Mouse (Mus musculus) forebrain, embryonic 12.5 days (tissue): ENCODE measurements around the gene Fgfr2. TPM values are rescaled to one million over a fixed set of nuclear protein-coding genes. Genes with fewer than 3 reads are reported as not detected.
"Not testable (repeated sequence)": the region's sequence is repeated elsewhere in the genome, so short reads cannot be mapped to it uniquely, and the experiment has no call there.

Experiments used
- ATAC-seq: fragments of 200-750 bp; cut with Nextera tagmentation; 2 replicates; pipeline ENCODE4 v1.8.0; 2017; ENCODE audit warnings: moderate TSS enrichment; ENCODE audit not compliant: low FRiP score
- H3K27ac ChIP-seq: fragments of 300-500 bp; sonication (generic); 2 replicates; pipeline ENCODE4 v1.5.1; 2016; ENCODE audit warnings: mild to moderate bottlenecking
- H3K27me3 ChIP-seq: fragments of 300-500 bp; sonication (generic); 2 replicates; pipeline ENCODE4 v1.6.1; 2016; ENCODE audit warnings: mild to moderate bottlenecking
- H3K36me3 ChIP-seq: fragments of 300-500 bp; sonication (generic); replicated peaks from 2 replicates; pipeline ENCODE4 v1.6.1; 2016; ENCODE audit warnings: mild to moderate bottlenecking
- H3K4me1 ChIP-seq: fragments of 300-500 bp; sonication (generic); 2 replicates; pipeline ENCODE4 v1.6.1; 2016
- H3K4me2 ChIP-seq: fragments of 300-500 bp; sonication (generic); 2 replicates; pipeline ENCODE4 v1.6.1; 2016; ENCODE audit warnings: mild to moderate bottlenecking, moderate library complexity
- H3K4me3 ChIP-seq: fragments of 300-500 bp; sonication (generic); replicated peaks from 2 replicates; pipeline ENCODE4 v1.5.1; 2016; ENCODE audit warnings: mild to moderate bottlenecking
- H3K9ac ChIP-seq: fragments of 300-500 bp; sonication (generic); 2 replicates; pipeline ENCODE4 v1.6.1; 2016; ENCODE audit warnings: mild to moderate bottlenecking
- H3K9me3 ChIP-seq: fragments of 300-500 bp; sonication (generic); 2 replicates; pipeline ENCODE4 v1.6.1; 2016
- WGBS: fragments of 180-500 bp; shearing (Covaris S2); methylation state at CpG from one replicate; pipeline ENCODE4 v1.1.7; 2016; 5-methylcytosine and 5-hydroxymethylcytosine counted together
- polyA plus RNA-seq: library from polyadenylated mRNA; unstranded; fragments of >200 nt; fragmentation: Nextera tagmentation; extraction: Ambion mirVana; gene quantifications from 2 replicates; pipeline ENCODE4 v1.2.1, GENCODE M21; 2016

Gene Fgfr2
- polyA plus RNA-seq, 1 experiment from 2014 or later, result 89.6 TPM

DNA sequence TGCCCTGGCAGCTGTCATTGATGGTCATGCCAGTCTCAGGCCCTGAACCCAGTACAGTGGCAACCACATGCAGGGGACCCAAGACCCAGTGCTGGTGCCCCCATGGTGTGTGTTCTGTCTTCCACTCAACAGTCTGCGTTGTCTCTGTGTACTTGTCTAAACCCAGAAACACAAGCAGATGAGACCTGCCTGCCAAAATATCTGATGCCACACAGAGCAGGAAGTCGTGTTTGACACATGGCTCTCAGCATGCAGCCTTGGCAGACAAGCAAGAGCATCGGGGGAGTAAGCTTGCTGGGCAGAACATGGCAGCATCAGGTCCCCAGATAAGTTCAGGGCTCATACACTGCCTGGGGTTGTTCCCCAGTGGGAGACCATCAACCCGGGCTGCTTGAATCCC is 444.0 kb downstream of the Fgfr2 start:
- ATAC-seq, result no peak
- Histone ChIP-seq H3K36me3 (no peaks in the 10 kb centered on the region), H3K4me2 (no peak overlapping the region), H3K9ac (no peak overlapping the region), H3K4me3 (no peak overlapping the region), H3K27me3 (no peaks in the 10 kb centered on the region), H3K27ac (no peak overlapping the region), H3K9me3 (no peaks in the 10 kb centered on the region), H3K4me1 (peaks cover under 1% of the 10 kb centered on the region)
- WGBS, result 83% methylated on average over 4 of the region's 4 CpGs

DNA sequence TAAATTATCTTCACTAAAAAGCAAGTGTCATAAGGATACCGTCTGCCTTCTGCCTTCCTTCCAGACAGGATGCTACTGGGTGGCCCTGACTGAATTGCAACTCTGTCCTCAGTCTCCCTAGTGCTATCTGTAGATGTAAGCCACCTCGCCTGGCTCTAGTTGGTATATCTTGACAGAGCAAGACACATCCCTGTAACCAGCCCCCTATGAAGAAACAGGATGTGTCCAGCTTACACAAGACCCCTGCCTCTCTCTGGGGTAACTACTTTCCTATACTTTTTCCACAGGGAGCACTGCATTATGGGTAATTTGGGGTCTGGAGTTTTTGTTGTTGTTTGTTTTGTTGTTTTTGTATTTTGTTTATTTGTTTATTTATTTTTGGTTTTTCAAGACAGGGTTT is 447.2 kb downstream of the Fgfr2 start:
- Histone ChIP-seq H3K4me1 (peaks cover 6% of the 10 kb centered on the region), H3K9me3 (no peaks in the 10 kb centered on the region)
- WGBS, result 84% methylated on average over 2 of the region's 2 CpGs

DNA sequence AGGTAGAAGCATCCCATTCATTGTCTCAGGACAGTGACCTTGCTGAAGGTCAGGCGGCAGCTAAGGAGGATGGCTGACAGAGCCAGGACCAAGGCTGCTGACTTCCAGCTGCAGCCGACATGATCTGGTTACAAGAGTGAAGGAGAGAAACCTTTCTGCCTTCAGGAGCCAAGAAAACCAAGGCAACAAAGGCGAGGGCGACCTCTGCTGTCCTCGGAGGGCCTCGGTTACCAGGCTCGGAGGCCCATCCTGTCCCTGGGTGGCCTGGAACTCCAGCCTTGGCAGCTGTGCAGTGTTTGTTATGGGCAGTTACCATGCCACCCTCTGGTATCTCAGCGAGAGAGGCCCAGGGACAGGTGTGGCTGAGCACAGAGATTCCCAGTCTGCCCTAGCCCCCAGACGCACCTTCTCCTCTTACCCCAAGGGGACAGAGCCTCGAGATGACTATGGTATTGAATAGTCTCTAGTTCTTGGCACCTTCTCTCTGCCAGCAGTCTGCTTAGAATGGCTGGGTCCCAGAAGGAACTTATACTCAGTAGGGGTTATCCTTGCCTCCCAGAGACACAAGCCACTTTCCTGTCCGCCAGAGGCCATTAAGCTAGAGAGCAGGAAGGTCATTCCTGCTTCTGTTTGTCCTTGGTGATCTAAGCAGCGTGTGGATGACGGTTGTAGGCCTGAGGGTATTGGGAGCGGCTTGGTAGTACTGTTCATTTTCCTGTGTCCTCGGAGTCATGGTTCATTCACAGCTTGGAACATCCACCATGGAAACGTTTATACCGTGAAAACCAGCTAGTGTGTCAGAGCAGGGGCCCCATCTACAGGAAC is 449.0 kb downstream of the Fgfr2 start:
- no peak overlapping the region for H3K27ac ChIP-seq
- peaks cover 6% of the 10 kb centered on the region for H3K4me1 ChIP-seq
- H3K9ac ChIP-seq, result no peak overlapping the region
- H3K36me3 ChIP-seq, result no peaks in the 10 kb centered on the region
- H3K4me3 ChIP-seq, result no peak overlapping the region
- peaks cover 9% of the 10 kb centered on the region for H3K27me3 ChIP-seq
- no peaks in the 10 kb centered on the region for H3K9me3 ChIP-seq
- no peak for ATAC-seq
- WGBS, result 61% methylated on average over 17 of the region's 17 CpGs
- H3K4me2 ChIP-seq, result no peak overlapping the region

More for the DNA sequence above, 447.2 kb downstream of the Fgfr2 start:
- H3K9ac ChIP-seq, result no peak overlapping the region
- ATAC-seq, result no peak
- peaks cover 6% of the 10 kb centered on the region; the same call in 1 of the 2 replicates for H3K27me3 ChIP-seq
- no peak overlapping the region for H3K4me2 ChIP-seq
- H3K36me3 ChIP-seq, result no peaks in the 10 kb centered on the region
- no peak overlapping the region for H3K4me3 ChIP-seq
- H3K27ac ChIP-seq, result no peak overlapping the region

GRCm38 (mm10) chr7:132672481-132672959 is 450.6 kb downstream of the Fgfr2 start:
- peaks cover 6% of the 10 kb centered on the region for H3K4me1 ChIP-seq
- H3K27ac ChIP-seq, result no peak overlapping the region
- H3K4me3 ChIP-seq, result no peak overlapping the region
- H3K36me3 ChIP-seq, result no peaks in the 10 kb centered on the region
- no peaks in the 10 kb centered on the region for H3K9me3 ChIP-seq
- H3K4me2 ChIP-seq, result no peak overlapping the region
- H3K27me3 ChIP-seq, result peaks cover 15% of the 10 kb centered on the region
- WGBS, result 81% methylated on average over 7 of the region's 7 CpGs
- no peak for ATAC-seq
- H3K9ac ChIP-seq, result no peak overlapping the region

DNA sequence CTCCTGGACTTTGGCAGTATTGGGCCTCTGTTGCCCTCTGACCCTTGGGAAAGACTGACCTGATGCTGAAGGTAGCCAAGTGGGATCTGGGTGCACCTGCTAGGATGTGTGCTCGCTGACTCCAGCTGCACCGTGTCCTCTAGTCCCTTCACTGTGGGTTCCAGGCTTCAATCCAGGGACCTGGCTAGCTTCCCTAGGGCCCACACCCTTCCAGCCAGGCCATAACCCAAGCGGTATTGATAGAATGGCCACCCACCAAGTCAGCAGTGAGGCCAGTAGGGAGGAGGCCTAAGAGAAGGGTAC is 452.3 kb downstream of the Fgfr2 start:
- Histone ChIP-seq H3K9me3 (no peaks in the 10 kb centered on the region), H3K4me2 (no peak overlapping the region), H3K27me3 (peaks cover 21% of the 10 kb centered on the region), H3K4me3 (no peak overlapping the region), H3K27ac (no peak overlapping the region), H3K36me3 (no peaks in the 10 kb centered on the region), H3K4me1 (peaks cover 11% of the 10 kb centered on the region), H3K9ac (no peak overlapping the region)
- no peak for ATAC-seq
- 92% methylated on average over 3 of the region's 3 CpGs for WGBS

- Histone ChIP-seq H3K36me3 (no peaks in the 10 kb centered on the region), H3K27me3 (peaks cover 21% of the 10 kb centered on the region), H3K4me3 (no peak overlapping the region), H3K4me2 (no peak overlapping the region), H3K27ac (no peak overlapping the region), H3K9me3 (no peaks in the 10 kb centered on the region), H3K9ac (no peak overlapping the region), H3K4me1 (peaks cover 17% of the 10 kb centered on the region)
- 89% methylated on average over 20 of the region's 20 CpGs for WGBS
- no peak for ATAC-seq
Observed at GRCm38 (mm10) chr7:132669999-132670862, 452.9 kb downstream of the Fgfr2 start.

DNA sequence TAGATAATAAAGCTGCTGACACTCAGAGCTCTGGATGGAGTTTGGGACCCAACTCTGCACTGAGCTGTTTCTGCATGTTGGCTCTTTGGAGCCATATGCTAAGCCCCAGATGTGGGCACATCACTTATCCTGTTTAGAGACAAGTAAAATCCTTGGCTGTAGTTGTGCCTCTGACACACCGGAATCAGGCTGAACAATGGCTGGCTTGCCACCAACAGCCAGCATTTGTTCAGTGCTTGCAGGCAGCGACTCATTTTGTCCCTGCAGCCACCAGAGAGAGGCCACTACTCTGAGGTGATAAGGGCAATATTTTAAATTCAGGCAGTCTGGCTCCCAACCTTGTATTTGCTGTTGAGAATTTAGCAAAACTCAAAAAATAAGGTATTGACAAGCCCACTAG is 454.5 kb downstream of the Fgfr2 start:
- Histone ChIP-seq H3K9ac (no peak overlapping the region), H3K4me3 (no peak overlapping the region), H3K9me3 (no peaks in the 10 kb centered on the region), H3K4me1 (peaks cover 22% of the 10 kb centered on the region), H3K4me2 (no peak overlapping the region), H3K36me3 (no peaks in the 10 kb centered on the region), H3K27me3 (peaks cover 34% of the 10 kb centered on the region), H3K27ac (no peak overlapping the region)
- ATAC-seq, result no peak
- WGBS, result 44% methylated on average over 2 of the region's 2 CpGs

GRCm38 (mm10) chr7:132666516-132666915 is 456.6 kb downstream of the Fgfr2 start:
- Histone ChIP-seq H3K27ac (peak overlapping the region; percentile 47), H3K36me3 (no peaks in the 10 kb centered on the region), H3K27me3 (peaks cover 49% of the 10 kb centered on the region), H3K4me1 (peaks cover 26% of the 10 kb centered on the region), H3K9me3 (no peaks in the 10 kb centered on the region), H3K4me2 (no peak overlapping the region), H3K4me3 (no peak overlapping the region), H3K9ac (no peak overlapping the region)
- no peak for ATAC-seq
- 54% methylated on average over 4 of the region's 4 CpGs for WGBS

DNA sequence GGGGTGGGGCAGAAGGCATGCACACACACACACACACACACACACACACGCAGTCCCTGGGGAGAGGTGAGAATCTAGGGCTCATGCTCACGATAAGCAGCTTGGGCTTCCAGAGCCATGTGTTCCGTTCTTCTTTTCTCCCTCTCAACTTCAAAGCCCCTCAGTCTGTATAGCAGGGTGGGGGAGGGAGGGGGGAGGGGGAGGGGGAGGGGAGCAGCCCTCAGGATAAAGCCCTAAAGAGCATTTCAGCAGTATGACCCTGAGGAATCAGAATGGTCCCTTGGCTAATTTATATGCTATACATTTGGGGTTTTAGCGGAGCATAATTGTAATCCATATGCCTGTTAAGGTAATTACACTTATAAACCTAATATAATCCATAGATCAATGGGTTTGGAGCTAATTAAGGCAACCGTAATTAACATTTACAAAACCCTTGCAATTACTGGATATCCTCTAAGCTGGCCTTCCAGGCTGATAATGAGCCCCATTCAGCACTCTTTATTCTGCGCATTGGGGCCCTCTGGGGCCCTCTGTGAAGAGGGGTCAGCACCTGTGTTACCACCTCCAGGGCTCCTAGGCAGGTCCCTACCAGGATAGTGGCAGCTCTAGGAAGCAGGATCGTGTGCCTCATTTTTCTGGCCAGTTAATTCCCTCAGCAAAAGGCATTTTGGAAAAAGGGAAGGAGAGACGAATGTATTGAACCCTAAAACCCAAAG is 457.3 kb downstream of the Fgfr2 start:
- H3K36me3 ChIP-seq, result no peaks in the 10 kb centered on the region
- H3K9ac ChIP-seq, result peak overlapping the region; percentile 17; the same call in 1 of the 2 replicates
- H3K4me2 ChIP-seq, result peak overlapping the region; percentile 32
- 6% methylated on average over 7 of the region's 8 CpGs for WGBS
- H3K4me3 ChIP-seq, result no peak overlapping the region
- peak overlapping the region; percentile 69 for H3K27ac ChIP-seq
- ATAC-seq, result peak; percentile 82
- peaks cover 32% of the 10 kb centered on the region for H3K4me1 ChIP-seq
- peaks cover 52% of the 10 kb centered on the region for H3K27me3 ChIP-seq
- no peaks in the 10 kb centered on the region for H3K9me3 ChIP-seq

GRCm38 (mm10) chr7:132664815-132665214 is 458.3 kb downstream of the Fgfr2 start:
- H3K27ac ChIP-seq, result no peak overlapping the region
- H3K4me2 ChIP-seq, result no peak overlapping the region
- WGBS, result 59% methylated on average over 6 of the region's 6 CpGs
- peak; percentile 31; the same call in 1 of the 2 replicates for ATAC-seq
- no peaks in the 10 kb centered on the region for H3K36me3 ChIP-seq
- H3K4me1 ChIP-seq, result peaks cover 40% of the 10 kb centered on the region
- H3K9me3 ChIP-seq, result no peaks in the 10 kb centered on the region
- no peak overlapping the region for H3K4me3 ChIP-seq
- peaks cover 57% of the 10 kb centered on the region for H3K27me3 ChIP-seq
- H3K9ac ChIP-seq, result no peak overlapping the region

DNA sequence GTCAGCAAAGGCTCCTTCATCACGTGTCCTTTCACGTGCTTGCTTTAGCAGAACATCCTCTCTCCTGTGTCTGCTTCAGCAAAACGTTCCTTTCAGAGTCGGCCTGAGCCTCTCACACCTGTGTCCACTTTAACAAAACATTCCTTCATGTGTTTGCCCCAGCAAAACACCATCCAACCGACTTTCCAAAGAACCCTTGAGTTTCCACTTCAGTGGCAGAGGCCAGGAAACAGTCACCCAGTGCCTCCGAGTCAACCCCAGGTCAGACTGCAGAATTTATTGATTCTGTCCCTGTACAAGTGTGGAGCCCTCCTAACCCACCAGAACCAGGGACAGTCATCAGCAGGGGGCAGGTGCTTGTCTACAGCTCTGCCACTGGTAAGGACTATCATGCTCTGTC is 460.3 kb downstream of the Fgfr2 start:
- H3K9me3 ChIP-seq, H3K4me3 ChIP-seq, H3K4me2 ChIP-seq, ATAC-seq, H3K27ac ChIP-seq, H3K36me3 ChIP-seq, H3K9ac ChIP-seq: not testable (repeated sequence)
- 69% methylated on average over 6 of the region's 6 CpGs for WGBS
- H3K27me3 ChIP-seq, result peaks cover 68% of the 10 kb centered on the region
- peaks cover 53% of the 10 kb centered on the region for H3K4me1 ChIP-seq

DNA sequence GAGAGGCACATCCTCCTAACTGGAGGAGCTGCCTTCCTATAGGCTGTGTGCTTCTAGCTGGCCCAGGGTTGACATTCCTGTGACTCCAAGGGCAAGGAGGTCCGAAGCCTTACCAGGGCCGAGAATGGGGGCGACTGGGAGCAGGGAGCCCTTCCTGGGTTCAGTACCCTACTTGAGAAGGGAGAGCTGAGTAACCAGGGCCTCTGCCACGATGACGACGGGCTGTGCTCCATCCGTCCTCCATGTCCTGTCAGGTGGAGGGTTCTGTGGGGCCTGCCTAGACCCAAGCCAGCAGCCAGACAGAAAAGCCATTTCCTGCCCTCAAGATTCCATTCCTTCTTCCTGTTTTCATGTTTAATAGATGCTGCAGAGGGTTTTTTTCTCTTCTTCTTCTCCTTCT is 463.5 kb downstream of the Fgfr2 start:
- Histone ChIP-seq H3K36me3 (no peaks in the 10 kb centered on the region), H3K9me3 (no peaks in the 10 kb centered on the region), H3K4me1 (peaks cover 57% of the 10 kb centered on the region), H3K9ac (no peak overlapping the region), H3K4me3 (no peak overlapping the region), H3K27me3 (peaks cover 65% of the 10 kb centered on the region), H3K27ac (no peak overlapping the region), H3K4me2 (no peak overlapping the region)
- ATAC-seq, result no peak
- WGBS, result 78% methylated on average over 7 of the region's 7 CpGs
